Mouse (Mus musculus): ENCODE measurements around the gene Polr1b. TPM values are rescaled to one million over a fixed set of nuclear protein-coding genes. Genes with fewer than 3 reads are reported as not detected.

Polr1b gene
- polyA plus RNA-seq, 1 experiment from 2014 or later: 31.5 TPM

DNA sequence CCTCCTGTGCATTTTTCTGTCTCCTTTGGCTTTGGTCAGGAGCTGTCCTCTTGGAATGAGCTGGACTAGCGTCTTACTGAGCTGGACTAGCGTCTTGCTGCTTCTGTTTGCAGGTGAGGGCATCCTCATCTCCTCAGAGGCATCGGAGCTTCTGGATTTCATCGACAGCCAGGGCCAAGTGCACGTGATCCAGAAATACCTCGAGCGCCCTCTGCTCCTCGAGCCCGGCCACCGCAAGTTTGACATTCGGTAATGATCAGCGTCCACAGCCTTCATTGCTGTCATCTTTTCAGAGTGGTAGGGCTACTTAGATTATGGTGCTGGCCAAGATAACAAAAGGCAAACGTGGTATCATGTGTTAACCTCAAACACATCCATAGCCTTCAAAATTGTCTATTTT lies 19.7 kb upstream of the Polr1b start:
- H3K36me3 ChIP-seq: peaks cover 76% of the 10 kb centered on the region
- H3K4me1 ChIP-seq (replicated peaks): no peaks in the 10 kb centered on the region
- no peak for DNase-seq (ENCODE audit: low spot score)
- no peak overlapping the region for H3K27ac ChIP-seq
- WGBS: 73% methylated on average over 13 of the region's 13 CpGs
- H3K9me3 ChIP-seq: peaks cover 6% of the 10 kb centered on the region; the same call in 1 of the 2 replicates
- no peak overlapping the region for H3K4me3 ChIP-seq
- H3K27me3 ChIP-seq (ENCODE audit: insufficient read depth, poor library complexity, severe bottlenecking): no peaks in the 10 kb centered on the region

DNA sequence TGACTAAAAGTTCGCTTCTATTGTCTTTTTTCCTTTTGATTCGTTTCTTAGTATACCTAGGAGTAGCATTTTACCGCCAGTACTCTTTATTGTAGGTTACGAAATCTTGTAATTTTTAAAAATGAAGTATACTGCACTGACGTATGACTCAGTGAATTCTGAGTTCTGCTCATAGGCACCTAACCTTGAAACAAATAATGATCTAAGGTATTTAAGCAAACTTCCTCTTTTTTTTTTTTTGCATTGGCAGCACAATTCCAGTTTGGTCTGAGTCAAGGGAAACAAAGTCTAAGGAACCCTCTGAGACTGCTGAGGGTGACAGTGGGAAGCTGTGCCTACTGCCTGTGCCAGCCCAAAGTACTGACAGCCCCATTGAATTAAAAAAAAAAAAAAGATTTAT lies 17.3 kb upstream of the Polr1b start:
- H3K27me3 ChIP-seq (ENCODE audit: insufficient read depth, poor library complexity, severe bottlenecking): no peaks in the 10 kb centered on the region
- DNase-seq (ENCODE audit: low spot score): no peak
- WGBS: 96% methylated on average over 5 of the region's 5 CpGs
- no peak overlapping the region for H3K4me3 ChIP-seq
- peaks cover 65% of the 10 kb centered on the region for H3K36me3 ChIP-seq
- no peaks in the 10 kb centered on the region for H3K4me1 ChIP-seq (replicated peaks)
- H3K27ac ChIP-seq: no peak overlapping the region
- peaks cover 6% of the 10 kb centered on the region; the same call in 1 of the 2 replicates for H3K9me3 ChIP-seq

DNA sequence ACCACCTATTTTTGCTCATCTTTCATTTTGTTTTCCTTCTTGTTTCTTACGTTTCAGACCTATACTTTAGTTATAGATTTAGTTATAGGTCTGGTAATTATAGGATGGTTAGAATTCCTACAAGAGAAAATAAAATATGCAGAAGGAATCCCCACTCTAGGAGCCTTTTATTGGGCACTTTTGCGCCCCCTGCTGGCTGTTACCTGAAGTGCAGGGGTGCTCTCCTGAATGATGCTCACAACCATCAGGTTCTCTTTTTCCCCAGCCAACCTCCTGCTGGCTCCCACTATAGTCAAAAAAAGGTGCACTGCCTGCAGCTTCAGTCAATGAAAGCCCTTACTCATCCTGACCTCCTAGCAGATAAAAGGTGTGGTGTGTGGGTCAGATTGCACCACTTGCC lies 15.8 kb upstream of the Polr1b start:
- DNase-seq (ENCODE audit: low spot score): peak; percentile 39
- Histone ChIP-seq H3K36me3 (peaks cover 65% of the 10 kb centered on the region), H3K27me3 (ENCODE audit: insufficient read depth, poor library complexity, severe bottlenecking) (no peaks in the 10 kb centered on the region), H3K4me1 (replicated peaks) (no peaks in the 10 kb centered on the region; the same call in 1 of the 2 replicates), H3K4me3 (no peak overlapping the region), H3K27ac (no peak overlapping the region), H3K9me3 (peaks cover 6% of the 10 kb centered on the region; the same call in 1 of the 2 replicates)
- 58% methylated on average over 2 of the region's 2 CpGs for WGBS

DNA sequence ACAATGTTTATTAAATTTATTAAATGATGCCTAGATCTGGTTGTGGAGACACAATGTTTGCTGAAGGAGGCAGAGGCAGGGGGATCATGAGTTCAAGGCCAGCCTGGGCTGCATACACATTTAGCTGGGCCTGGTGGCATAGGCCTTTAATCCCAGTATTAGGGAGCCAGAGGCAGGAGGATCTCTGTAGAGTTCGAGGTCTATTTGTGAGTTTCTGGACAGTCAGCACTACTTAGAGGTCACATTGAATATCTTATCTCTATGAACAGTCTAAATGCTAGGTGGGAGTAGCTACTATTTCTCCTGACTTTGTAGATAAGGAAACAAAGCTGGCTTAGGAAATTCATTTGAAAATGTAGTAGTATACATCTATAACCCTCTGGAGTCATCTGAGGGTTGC lies 13.3 kb upstream of the Polr1b start:
- Histone ChIP-seq H3K27me3 (ENCODE audit: insufficient read depth, poor library complexity, severe bottlenecking) (no peaks in the 10 kb centered on the region), H3K9me3 (peaks cover 6% of the 10 kb centered on the region; the same call in 1 of the 2 replicates), H3K4me3 (no peak overlapping the region), H3K27ac (no peak overlapping the region), H3K36me3 (peaks cover 64% of the 10 kb centered on the region), H3K4me1 (replicated peaks) (no peaks in the 10 kb centered on the region; the same call in 1 of the 2 replicates)
- no peak for DNase-seq (ENCODE audit: low spot score)
- 84% methylated on average over 1 of the region's 1 CpGs for whole genome bisulfite sequencing

DNA sequence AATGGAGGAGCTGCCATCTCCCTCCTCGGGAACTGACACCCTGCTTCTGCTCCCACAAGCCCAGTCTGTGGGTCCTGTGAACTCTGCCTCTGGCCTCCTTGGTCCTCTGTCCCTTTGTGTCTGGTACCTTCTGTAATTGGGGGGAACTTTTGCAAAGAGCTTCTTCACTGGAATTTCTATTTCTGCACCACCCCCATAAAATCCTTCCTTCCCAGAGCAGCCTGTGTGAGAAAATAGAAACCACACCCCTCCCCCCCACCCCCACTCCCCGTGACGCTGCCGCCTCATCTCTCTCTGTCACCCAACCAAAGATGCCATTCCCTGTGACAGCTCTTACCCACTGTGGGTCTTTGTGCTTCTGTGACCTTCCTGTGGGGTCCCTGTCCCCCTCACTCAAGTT lies 10.4 kb upstream of the Polr1b start:
- Histone ChIP-seq H3K27me3 (ENCODE audit: insufficient read depth, poor library complexity, severe bottlenecking) (no peaks in the 10 kb centered on the region), H3K4me1 (replicated peaks) (no peaks in the 10 kb centered on the region; the same call in 1 of the 2 replicates), H3K27ac (no peak overlapping the region; the same call in 1 of the 2 replicates), H3K36me3 (peaks cover 76% of the 10 kb centered on the region), H3K4me3 (no peak overlapping the region), H3K9me3 (peaks cover 6% of the 10 kb centered on the region; the same call in 1 of the 2 replicates)
- DNase-seq (ENCODE audit: low spot score): no peak
- 61% methylated on average over 4 of the region's 4 CpGs for WGBS

DNA sequence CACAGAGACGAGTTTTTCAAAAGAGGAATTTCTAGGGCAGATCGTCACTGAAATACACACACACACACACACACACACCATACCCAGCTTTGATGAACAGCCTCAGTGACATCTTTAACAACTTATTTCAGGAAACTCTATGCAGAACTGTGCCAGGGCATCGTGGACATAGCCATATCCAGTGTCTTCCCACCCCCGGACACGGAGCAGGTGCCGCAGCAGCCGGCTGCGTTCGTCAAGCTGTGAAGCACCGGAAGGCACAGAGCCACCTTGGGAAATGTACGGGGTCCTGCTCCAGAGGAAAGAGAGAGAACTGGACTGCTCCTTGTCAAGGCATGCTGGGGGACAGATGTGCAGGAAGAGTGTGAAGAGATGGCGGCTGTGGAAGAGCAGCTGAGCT lies 8.0 kb upstream of the Polr1b start:
- WGBS: 94% methylated on average over 12 of the region's 12 CpGs
- Histone ChIP-seq H3K4me3 (no peak overlapping the region), H3K27ac (no peak overlapping the region), H3K36me3 (peaks cover 60% of the 10 kb centered on the region), H3K27me3 (ENCODE audit: insufficient read depth, poor library complexity, severe bottlenecking) (no peaks in the 10 kb centered on the region), H3K4me1 (replicated peaks) (no peaks in the 10 kb centered on the region; the same call in 1 of the 2 replicates), H3K9me3 (no peaks in the 10 kb centered on the region)
- DNase-seq (ENCODE audit: low spot score): no peak

DNA sequence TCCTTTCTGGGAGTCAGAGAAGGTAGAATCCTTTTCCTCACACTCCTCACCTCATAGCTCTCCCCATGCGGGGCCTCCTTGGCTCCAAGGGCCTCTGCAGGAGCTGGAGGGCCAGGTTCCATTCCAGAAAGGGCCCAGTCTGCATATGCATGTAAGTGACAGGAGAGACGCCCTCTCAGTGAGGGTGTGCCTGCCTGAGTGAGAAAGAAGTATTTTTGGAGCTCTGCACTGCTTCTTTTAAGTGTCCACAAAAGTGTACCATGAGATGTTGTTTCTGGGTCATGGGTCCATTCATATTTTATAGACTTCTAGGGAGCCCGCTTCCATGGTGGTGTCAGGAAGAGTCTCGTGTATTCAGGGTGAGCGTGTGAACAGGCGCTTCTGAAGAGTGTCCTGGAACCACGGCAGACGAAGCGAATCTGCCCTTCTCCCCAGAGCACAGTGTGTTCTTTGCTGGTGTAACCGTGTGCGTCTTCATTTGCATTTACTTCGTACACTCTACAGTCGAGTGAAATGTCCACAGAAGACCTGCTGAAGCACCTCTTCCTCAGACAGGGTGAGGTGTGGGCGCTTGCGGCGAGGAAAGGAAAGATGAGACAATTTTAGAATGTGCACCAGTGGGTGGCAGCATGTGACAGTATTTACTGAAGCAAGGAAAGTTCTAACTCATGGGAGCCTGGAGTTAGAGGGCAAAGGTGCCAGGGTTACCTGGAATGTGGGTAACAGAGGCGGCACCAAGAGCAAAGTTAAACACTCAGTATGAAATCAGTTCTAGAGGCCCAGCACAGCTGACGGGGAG lies 6.7 kb upstream of the Polr1b start:
- H3K27ac ChIP-seq: no peak overlapping the region
- peaks cover 49% of the 10 kb centered on the region for H3K36me3 ChIP-seq
- WGBS: 90% methylated on average over 18 of the region's 18 CpGs
- H3K4me1 ChIP-seq (replicated peaks): no peaks in the 10 kb centered on the region; the same call in 1 of the 2 replicates
- H3K4me3 ChIP-seq: no peak overlapping the region
- no peaks in the 10 kb centered on the region for H3K27me3 ChIP-seq (ENCODE audit: insufficient read depth, poor library complexity, severe bottlenecking)
- DNase-seq (ENCODE audit: low spot score): no peak
- H3K9me3 ChIP-seq: no peaks in the 10 kb centered on the region

DNA sequence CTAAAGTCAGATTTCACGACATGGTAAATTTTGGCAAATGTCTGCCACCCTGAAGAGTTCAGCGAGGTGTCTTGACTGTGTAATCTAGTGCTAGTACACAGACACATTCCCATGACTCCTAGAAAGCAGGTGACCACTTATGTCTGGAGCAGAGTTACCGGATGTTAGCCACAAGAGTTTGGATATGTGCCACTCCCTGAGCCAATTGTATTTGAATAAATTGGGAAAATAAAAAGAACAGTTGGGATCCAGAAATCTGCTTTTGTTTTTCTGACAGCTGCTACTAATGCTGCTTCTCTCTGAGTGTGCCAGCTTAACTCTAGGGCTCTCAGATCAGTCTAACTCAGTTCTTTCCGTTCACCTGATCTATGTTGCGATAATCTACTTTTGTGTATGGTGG lies 12.1 kb downstream of the Polr1b start:
- H3K36me3 ChIP-seq: peaks cover 88% of the 10 kb centered on the region
- no peak overlapping the region for H3K27ac ChIP-seq
- no peak overlapping the region for H3K4me3 ChIP-seq
- H3K9me3 ChIP-seq: no peaks in the 10 kb centered on the region
- H3K4me1 ChIP-seq (replicated peaks): no peaks in the 10 kb centered on the region
- DNase-seq (ENCODE audit: low spot score): no peak
- WGBS: 96% methylated on average over 5 of the region's 5 CpGs
- no peaks in the 10 kb centered on the region for H3K27me3 ChIP-seq (ENCODE audit: insufficient read depth, poor library complexity, severe bottlenecking)

DNA sequence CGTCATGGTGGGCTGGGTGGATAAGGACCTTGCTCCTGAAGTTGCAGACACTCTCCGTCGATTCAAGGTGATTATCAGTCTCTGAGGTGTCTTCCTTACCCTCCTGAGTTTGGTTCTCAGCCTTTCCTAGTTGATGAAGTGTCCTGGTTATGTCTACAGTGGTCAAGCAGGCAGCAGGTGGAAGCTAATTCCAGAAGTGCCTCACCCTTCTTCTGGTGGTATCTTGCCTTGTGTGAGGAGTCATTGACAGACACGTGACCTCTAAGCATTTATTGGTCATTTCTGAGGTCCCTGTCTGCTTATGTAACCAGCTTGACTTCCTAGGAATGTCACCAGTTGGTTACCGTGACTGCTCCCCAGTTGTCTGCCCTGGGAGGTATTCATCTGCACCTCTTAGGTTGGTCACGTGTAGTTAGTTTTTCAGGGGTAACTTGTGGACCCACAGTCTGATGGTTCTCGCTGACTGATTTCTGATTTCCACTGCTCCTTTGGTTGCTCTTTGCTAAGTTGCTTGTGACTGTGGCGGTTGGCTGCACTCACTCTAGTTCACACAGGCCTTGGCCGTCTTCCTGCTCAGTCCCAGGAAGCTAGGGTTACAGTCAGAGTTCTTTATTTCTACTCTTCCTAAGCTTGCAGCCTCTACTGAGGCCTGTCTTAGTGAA lies 15.0 kb downstream of the Polr1b start:
- WGBS: 90% methylated on average over 9 of the region's 9 CpGs
- Histone ChIP-seq H3K36me3 (peaks cover 94% of the 10 kb centered on the region), H3K27me3 (ENCODE audit: insufficient read depth, poor library complexity, severe bottlenecking) (no peaks in the 10 kb centered on the region)

DNA sequence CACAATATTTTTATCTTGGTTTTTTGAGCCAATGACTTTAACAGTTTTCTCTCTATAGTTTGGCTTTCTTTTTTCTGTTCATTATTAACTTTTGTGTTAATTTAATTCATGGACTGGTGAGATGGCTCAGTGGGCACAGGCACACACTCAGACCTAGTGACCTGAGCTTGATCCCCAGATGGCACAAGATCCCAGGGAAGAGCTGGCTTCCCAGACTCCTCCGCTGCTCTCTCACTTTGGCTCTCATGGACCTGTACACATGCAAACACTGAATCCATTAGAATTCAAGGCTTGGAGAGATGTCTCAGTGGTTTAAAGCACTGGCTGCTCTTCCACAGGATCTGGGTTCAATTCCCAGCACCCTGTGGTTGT lies 15.6 kb downstream of the Polr1b start:
- no peaks in the 10 kb centered on the region for H3K4me1 ChIP-seq (replicated peaks)
- no peaks in the 10 kb centered on the region for H3K27me3 ChIP-seq (ENCODE audit: insufficient read depth, poor library complexity, severe bottlenecking)
- H3K9me3 ChIP-seq: no peaks in the 10 kb centered on the region
- no peak overlapping the region for H3K27ac ChIP-seq
- no peak overlapping the region for H3K4me3 ChIP-seq
- 91% methylated on average over 1 of the region's 1 CpGs for WGBS
- DNase-seq (ENCODE audit: low spot score): no peak
- peaks cover 97% of the 10 kb centered on the region for H3K36me3 ChIP-seq

More for the DNA sequence above, 15.0 kb downstream of the Polr1b start:
- Histone ChIP-seq H3K4me3 (no peak overlapping the region), H3K4me1 (replicated peaks) (no peaks in the 10 kb centered on the region), H3K27ac (no peak overlapping the region), H3K9me3 (no peaks in the 10 kb centered on the region)
- no peak for DNase-seq (ENCODE audit: low spot score)

DNA sequence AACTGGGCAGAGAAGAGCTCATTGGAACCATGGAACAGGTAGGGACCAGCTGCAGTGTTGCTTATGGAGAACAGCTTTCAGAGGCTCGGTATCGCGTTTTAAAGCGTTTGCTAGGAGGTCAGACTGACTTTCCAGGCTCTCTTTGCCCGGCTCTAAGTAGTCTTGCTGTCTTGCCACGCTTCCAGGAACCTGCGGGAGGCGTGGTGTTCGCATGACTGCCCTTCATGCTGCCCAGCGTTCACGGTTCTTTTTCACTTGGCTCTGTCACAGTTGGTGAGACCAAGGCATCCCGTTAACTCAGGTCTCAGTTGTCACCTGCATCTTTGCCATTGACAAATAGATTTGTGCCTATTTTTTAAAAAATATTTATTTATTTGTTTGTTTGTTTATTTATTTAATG lies 17.3 kb downstream of the Polr1b start:
- Histone ChIP-seq H3K36me3 (peaks cover 99% of the 10 kb centered on the region), H3K27ac (no peak overlapping the region), H3K27me3 (ENCODE audit: insufficient read depth, poor library complexity, severe bottlenecking) (no peaks in the 10 kb centered on the region), H3K4me1 (replicated peaks) (no peaks in the 10 kb centered on the region), H3K9me3 (no peaks in the 10 kb centered on the region), H3K4me3 (no peak overlapping the region)
- 92% methylated on average over 12 of the region's 12 CpGs for WGBS
- DNase-seq (ENCODE audit: low spot score): no peak

DNA sequence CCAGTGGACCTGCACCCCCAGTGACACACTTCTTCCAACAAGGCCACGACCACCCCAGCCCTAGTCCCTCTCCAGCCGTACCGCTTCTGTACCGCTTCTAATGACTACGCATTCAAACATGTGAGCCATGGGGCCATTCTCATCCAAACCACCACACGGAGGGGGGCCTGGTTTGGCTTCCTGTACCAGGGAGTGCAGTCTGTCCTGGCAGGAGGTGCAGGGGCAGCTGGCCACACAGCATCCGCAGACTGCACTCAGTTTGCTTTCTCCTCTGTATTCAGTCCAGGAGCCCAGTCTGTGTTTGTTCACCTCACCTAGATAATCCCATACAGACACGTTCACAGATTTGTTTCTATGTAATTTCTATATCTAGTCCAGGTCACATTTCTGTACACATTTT lies 21.2 kb downstream of the Polr1b start:
- Histone ChIP-seq H3K9me3 (no peaks in the 10 kb centered on the region), H3K36me3 (peaks cover 99% of the 10 kb centered on the region), H3K27ac (no peak overlapping the region), H3K4me1 (replicated peaks) (no peaks in the 10 kb centered on the region), H3K4me3 (no peak overlapping the region), H3K27me3 (ENCODE audit: insufficient read depth, poor library complexity, severe bottlenecking) (no peaks in the 10 kb centered on the region)
- DNase-seq (ENCODE audit: low spot score): no peak
- 94% methylated on average over 8 of the region's 8 CpGs for WGBS

DNA sequence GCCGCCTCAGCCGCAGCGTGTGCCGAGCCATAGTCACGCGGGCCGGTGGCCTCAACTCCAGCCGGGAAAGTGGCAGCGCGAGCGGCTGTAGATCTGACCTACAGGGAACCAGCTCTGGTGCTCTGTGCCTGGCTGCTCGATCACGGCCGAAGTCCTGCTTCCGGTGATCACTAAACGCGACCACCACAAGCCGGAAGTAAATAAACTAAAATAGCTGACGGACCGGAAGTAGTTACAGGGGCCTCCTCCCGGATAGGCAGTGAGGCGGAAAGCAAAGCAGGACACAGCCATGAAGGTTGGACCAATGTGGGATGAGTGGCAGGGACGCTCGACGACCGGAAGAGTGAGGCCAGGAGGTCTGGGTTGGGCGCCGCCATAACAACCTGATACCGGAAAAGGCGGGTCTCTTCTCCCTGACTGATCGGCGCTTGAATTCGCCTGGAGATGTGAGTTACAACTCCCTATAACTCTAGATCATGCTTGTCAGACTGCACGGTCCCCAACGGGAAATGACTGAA lies 28.7 kb downstream of the Polr1b start, which contains the start of gene Chchd5:
Gene Chchd5 (plus strand): TSS at position 289 of the 518 bp plus-strand sequence.
- Histone ChIP-seq H3K36me3 (peaks cover 77% of the 10 kb centered on the region), H3K4me1 (replicated peaks) (peaks cover 25% of the 10 kb centered on the region), H3K27ac (peak within 1 kb of the TSS; percentile 90), H3K4me3 (peak within 1 kb of the TSS; percentile 74), H3K9me3 (peaks cover 14% of the 10 kb centered on the region), H3K27me3 (ENCODE audit: insufficient read depth, poor library complexity, severe bottlenecking) (no peaks in the 10 kb centered on the region)
- peak; percentile 94 for DNase-seq (ENCODE audit: low spot score)
- WGBS: under 1% methylated on average over 35 of the region's 35 CpGs

Measured in hindbrain, embryonic 10.5 days (tissue).